Mouse (Mus musculus): ENCODE measurements around the gene Slamf6.

Slamf6 gene

GRCm38 (mm10) chr1:171955071-171955470 lies 37.8 kb downstream of the Slamf6 start:
- 71% methylated on average over 6 of the region's 6 CpGs for WGBS

GRCm38 (mm10) chr1:171957411-171957810 lies 40.1 kb downstream of the Slamf6 start:
- WGBS: 65% methylated on average over 2 of the region's 2 CpGs

DNA sequence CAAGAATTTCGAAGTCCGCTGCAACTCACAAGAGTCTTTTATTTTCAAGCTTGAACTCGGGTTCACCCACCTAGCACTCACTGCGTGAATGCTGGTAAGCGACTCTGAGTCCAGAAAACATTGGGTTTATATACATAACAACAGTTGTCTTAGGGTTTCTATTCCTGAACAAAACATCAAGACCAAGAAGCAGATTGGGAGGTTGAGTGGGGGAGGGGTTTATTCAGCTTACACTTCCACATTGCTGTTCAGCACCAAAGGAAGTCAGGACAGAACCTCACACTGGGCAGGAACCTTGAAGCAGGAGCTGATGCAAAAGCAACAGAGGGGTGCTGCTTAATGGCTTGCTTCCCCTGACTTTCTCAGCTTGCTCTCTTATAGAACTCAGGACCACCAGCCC lies 43.4 kb downstream of the Slamf6 start:
- 90% methylated on average over 5 of the region's 5 CpGs for WGBS

- WGBS: 88% methylated on average over 6 of the region's 6 CpGs
Observed at GRCm38 (mm10) chr1:171961704-171962103, 44.4 kb downstream of the Slamf6 start.

- 52% methylated on average over 6 of the region's 6 CpGs for WGBS
Observed at GRCm38 (mm10) chr1:171963613-171964012, 46.3 kb downstream of the Slamf6 start.

- WGBS: 86% methylated on average over 6 of the region's 6 CpGs
Observed at GRCm38 (mm10) chr1:171966054-171966790, 48.9 kb downstream of the Slamf6 start.

DNA sequence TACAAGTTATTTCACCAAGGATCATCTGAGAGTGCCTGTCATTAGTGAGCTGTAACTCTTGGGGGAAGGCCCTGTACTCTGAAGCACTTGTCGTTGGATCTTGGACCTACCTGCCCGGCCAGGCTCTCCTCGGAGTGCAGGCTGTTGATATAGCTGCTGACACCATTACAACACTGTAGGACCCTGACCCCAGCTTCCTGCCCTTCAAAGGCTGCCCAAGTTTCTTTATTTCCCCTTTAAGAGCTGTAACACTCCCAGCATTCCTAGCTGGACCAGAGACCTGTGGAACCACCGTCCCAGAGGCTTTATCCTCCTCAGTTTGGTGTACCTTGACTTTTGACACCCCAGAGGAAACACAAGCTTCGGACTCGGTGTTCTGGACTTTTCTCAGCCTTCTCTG lies 51.9 kb downstream of the Slamf6 start:
- WGBS: 84% methylated on average over 6 of the region's 6 CpGs

- WGBS: 74% methylated on average over 10 of the region's 10 CpGs
Observed at GRCm38 (mm10) chr1:171970854-171971586, 53.7 kb downstream of the Slamf6 start.

DNA sequence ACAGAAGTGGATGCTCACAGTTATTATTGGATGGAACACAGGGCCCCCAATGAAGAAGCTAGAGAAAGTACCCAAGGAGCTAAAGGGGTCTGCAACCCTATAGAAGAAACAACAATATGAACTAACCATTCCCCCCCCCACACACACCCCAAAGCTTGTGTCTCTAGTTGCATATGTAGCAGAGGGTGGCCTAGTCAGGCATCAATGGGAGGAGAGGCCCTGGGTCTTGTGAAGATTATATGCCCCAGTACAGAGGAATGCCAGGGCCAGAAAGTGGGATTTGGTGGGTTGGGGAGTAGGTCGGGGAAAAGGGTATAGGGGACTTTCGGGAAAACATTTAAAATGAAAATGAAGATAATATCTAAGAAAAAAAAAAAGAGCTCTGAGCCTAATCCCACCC lies 57.0 kb downstream of the Slamf6 start:
- WGBS: 95% methylated on average over 2 of the region's 2 CpGs

DNA sequence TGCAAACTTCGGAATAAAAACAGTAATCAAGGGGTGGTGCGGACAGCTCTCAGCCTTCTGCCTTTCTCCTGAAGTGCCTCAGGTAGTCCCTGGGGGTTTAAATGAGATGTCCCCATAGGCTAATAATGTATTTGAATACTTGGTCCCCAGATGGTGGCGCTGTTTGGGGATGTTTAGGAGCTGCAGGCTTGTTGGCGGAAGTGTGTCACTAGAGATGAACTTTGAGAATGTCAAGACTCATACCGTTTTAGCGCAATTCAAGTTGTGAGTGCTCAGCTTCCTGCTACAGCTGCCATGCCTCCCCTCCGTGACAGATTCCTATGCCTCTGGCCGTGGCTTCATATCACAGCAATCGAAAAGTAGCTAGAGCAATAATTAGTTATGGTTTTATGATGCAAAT lies 58.1 kb downstream of the Slamf6 start:
- 84% methylated on average over 9 of the region's 9 CpGs for WGBS

GRCm38 (mm10) chr1:171975831-171976230 lies 58.5 kb downstream of the Slamf6 start:
- 48% methylated on average over 4 of the region's 4 CpGs for WGBS

DNA sequence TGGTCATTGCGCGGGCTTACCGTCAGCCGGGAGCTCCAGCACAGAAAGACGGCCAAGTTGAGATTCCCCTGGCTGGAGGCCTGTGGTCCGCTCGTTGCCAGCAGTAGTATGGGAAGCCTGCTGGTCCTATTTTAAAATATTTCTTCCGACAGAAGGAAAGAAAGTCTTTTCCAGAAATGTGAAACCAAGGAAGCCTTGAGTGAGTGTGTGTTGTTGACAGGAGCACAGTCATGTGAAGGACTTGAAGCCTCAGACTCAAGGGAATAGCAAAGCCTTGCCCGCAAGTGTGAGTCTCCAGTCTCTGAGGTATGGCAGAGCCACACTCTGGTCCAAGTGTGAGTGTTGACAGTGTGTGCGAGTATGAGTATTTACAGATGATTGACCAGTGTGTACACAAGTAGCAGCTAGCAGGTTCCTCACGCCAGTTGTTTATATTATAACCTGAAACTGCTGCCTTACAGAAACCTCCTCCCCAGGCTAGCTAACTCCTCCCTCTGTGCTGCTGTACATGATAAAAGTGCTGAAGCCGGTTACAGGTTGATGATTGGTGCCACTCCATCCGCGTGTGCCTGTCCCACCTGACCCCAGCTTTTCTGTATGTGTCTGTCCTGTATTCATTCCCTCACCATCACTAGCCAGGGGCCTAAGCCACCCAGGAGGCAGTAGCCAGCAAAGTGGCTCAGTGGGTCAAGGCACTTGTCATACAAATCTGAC lies 59.7 kb downstream of the Slamf6 start:
- 83% methylated on average over 14 of the region's 14 CpGs for WGBS

- 93% methylated on average over 2 of the region's 2 CpGs for WGBS
Observed at GRCm38 (mm10) chr1:171977891-171978290, 60.6 kb downstream of the Slamf6 start.

DNA sequence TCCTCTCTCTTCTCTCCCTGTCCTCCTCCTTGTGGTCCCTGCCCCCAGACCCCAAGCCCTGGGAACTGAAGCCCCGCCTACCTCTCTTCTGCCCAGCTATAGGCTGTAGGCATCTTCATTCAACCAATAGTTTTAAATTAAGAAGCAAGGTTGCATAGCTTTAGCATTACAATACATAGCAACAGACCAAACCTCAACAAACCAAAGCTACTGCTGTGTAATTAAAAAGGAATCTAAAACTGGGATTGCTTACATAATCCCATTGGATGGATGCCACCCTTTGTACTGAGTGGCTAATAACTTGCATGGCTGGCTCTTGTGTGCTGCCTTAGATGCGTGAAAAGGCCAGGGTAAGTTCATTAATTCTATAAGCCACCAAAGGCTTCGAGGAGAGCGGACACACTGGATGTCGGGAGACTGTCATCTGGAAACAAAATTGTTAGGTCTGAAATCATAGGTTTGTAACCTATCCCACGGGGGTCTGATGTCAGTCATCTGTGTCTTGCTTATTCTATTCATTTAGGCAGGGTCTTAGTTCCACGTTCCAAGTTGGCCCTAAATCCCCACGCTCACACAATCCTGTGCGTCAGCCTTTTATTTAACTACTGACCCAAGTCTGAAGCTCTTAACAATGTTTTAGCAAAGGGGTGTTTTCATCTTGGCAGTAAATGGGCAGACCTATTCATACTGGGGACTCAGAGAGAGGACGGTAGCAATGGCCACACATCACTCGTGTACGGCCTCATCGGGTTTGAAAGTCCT lies 62.8 kb downstream of the Slamf6 start:
- whole genome bisulfite sequencing: 63% methylated on average over 13 of the region's 13 CpGs

GRCm38 (mm10) chr1:171982170-171982569 lies 64.9 kb downstream of the Slamf6 start:
- 73% methylated on average over 5 of the region's 5 CpGs for WGBS

- 81% methylated on average over 4 of the region's 4 CpGs for WGBS
Observed at GRCm38 (mm10) chr1:171982740-171983139, 65.4 kb downstream of the Slamf6 start.

DNA sequence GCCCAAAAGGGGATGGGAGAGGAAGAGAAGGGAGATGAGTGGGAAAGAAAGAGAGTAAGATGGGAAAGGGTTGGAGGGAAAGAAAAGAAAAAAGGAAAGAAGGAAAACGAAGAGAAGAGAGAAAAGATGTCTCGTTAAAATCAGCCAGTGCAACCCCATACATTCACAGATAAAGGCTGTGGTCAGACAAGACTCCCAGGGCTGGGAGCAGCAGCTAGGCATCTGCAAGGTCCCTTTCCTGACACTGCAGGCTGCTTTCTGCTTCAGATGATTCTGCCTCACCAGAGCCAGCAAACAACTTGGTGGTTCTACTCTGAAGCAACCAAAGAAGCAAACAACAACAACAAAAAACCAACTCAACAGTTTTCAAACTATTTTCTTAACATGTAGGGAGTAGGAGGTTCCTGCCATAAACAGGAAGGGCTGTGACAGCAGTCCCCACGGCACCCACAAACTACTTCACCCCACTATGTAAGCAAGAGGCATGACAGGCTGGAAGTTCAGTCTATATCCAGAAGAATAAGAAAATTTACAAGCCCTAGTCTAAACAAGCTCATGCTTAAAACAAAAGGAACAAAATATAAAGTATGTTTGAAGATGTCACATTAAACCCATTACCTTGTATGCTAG lies 66.2 kb downstream of the Slamf6 start:
- 56% methylated on average over 3 of the region's 3 CpGs for WGBS

GRCm38 (mm10) chr1:171984121-171984520 lies 66.8 kb downstream of the Slamf6 start:
- WGBS: 100% methylated on average over 1 of the region's 1 CpGs

GRCm38 (mm10) chr1:171991883-171992282 lies 74.6 kb downstream of the Slamf6 start:
- 89% methylated on average over 2 of the region's 2 CpGs for WGBS

GRCm38 (mm10) chr1:171992901-171993530 lies 75.7 kb downstream of the Slamf6 start:
- 33% methylated on average over 4 of the region's 4 CpGs for WGBS

GRCm38 (mm10) chr1:171994501-171994900 lies 77.2 kb downstream of the Slamf6 start:
- 82% methylated on average over 2 of the region's 2 CpGs for WGBS
